Mouse (Mus musculus): ENCODE measurements around the gene Fgf2. TPM values are rescaled to one million over a fixed set of nuclear protein-coding genes. Genes with fewer than 3 reads are reported as not detected.

Fgf2 gene
- polyA plus RNA-seq, 1 experiment from 2014 or later: 4.7 TPM

GRCm38 (mm10) chr3:37365976-37366375 is 17.8 kb downstream of the Fgf2 start:
- no peaks in the 10 kb centered on the region for H3K27me3 ChIP-seq
- no peaks in the 10 kb centered on the region for H3K9me3 ChIP-seq
- no peak for ATAC-seq (ENCODE audit: low FRiP score, low read depth)
- no peaks in the 10 kb centered on the region for H3K36me3 ChIP-seq
- H3K9ac ChIP-seq: no peak overlapping the region
- WGBS: 58% methylated on average over 3 of the region's 3 CpGs
- no peak overlapping the region for H3K4me2 ChIP-seq (replicated peaks)
- no peak overlapping the region for H3K27ac ChIP-seq
- peaks cover 8% of the 10 kb centered on the region; the same call in 1 of the 2 replicates for H3K4me1 ChIP-seq
- H3K4me3 ChIP-seq: no peak overlapping the region

- Histone ChIP-seq H3K4me3 (no peak overlapping the region), H3K4me1 (peaks cover 8% of the 10 kb centered on the region; the same call in 1 of the 2 replicates), H3K27me3 (no peaks in the 10 kb centered on the region), H3K36me3 (no peaks in the 10 kb centered on the region), H3K9ac (no peak overlapping the region), H3K4me2 (replicated peaks) (no peak overlapping the region), H3K27ac (no peak overlapping the region), H3K9me3 (no peaks in the 10 kb centered on the region)
- WGBS: 59% methylated on average over 4 of the region's 4 CpGs
- ATAC-seq (ENCODE audit: low FRiP score, low read depth): no peak
These were observed 18.4 kb downstream of the Fgf2 start for GRCm38 (mm10) chr3:37366381-37367053.

DNA sequence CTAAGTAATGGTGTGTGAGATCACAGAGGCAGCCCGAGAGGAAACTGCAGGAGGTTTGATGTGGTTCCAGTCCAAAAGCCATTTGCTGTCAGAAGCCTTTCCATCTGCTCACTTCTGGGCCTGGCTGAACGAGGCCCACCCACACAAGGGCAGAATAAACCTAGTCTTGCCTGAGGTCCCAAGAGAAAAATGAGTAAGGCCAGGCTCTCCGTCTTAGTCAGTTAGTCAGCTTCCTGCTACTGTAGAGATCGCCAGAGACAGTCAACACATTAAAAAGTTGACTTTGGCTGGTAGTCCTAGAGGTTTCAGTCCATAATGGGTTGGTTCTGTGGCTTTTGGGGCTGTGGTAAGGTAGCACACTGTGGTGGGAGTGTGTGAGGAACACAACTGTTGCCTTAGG is 22.3 kb downstream of the Fgf2 start:
- 38% methylated on average over 4 of the region's 4 CpGs for WGBS
- no peaks in the 10 kb centered on the region for H3K36me3 ChIP-seq
- no peak overlapping the region for H3K4me2 ChIP-seq (replicated peaks)
- H3K4me3 ChIP-seq: no peak overlapping the region
- H3K9me3 ChIP-seq: no peaks in the 10 kb centered on the region
- H3K4me1 ChIP-seq: peaks cover 18% of the 10 kb centered on the region
- no peak overlapping the region for H3K9ac ChIP-seq
- ATAC-seq (ENCODE audit: low FRiP score, low read depth): no peak
- H3K27me3 ChIP-seq: no peaks in the 10 kb centered on the region
- H3K27ac ChIP-seq: 0 out of 2 replicates have a peak overlapping the region, but pooled peaks have one; percentile 28

DNA sequence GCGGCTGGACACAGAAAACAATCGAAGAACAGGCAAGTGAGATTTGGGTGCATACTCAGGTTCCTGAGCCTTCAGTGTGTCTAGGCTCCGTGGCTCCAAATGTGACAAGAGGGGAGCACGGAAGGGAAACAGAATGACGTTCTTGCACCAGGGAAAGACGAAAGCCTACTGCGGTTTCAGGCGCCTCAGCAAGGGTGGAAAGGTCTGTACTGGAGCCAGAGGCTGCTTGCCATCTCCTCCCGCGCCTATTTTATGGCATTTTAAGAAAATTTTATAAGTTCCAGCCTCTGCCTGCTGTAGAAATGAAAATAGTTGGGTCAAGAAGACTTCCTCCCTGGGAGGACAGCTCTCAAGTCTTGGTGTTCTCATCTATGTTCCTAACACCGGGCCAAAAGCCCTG is 25.6 kb downstream of the Fgf2 start:
- Histone ChIP-seq H3K27ac (0 out of 2 replicates have a peak overlapping the region, but pooled peaks have one; percentile 22), H3K9ac (no peak overlapping the region), H3K27me3 (no peaks in the 10 kb centered on the region), H3K4me1 (peaks cover 27% of the 10 kb centered on the region), H3K36me3 (no peaks in the 10 kb centered on the region), H3K4me2 (replicated peaks) (no peak overlapping the region), H3K4me3 (no peak overlapping the region), H3K9me3 (no peaks in the 10 kb centered on the region)
- no peak for ATAC-seq (ENCODE audit: low FRiP score, low read depth)
- 59% methylated on average over 11 of the region's 11 CpGs for WGBS

GRCm38 (mm10) chr3:37377926-37378325 is 29.8 kb downstream of the Fgf2 start:
- H3K36me3 ChIP-seq: no peaks in the 10 kb centered on the region
- H3K4me3 ChIP-seq: no peak overlapping the region
- H3K9me3 ChIP-seq: no peaks in the 10 kb centered on the region
- H3K27ac ChIP-seq: no peak overlapping the region
- H3K4me2 ChIP-seq (replicated peaks): no peak overlapping the region
- no peak overlapping the region for H3K9ac ChIP-seq
- 79% methylated on average over 6 of the region's 6 CpGs for WGBS
- no peak for ATAC-seq (ENCODE audit: low FRiP score, low read depth)
- H3K4me1 ChIP-seq: peaks cover 51% of the 10 kb centered on the region
- H3K27me3 ChIP-seq: no peaks in the 10 kb centered on the region

- Histone ChIP-seq H3K4me2 (replicated peaks) (no peak overlapping the region), H3K27ac (peak overlapping the region; percentile 4; the same call in 1 of the 2 replicates), H3K9ac (no peak overlapping the region), H3K36me3 (no peaks in the 10 kb centered on the region), H3K27me3 (no peaks in the 10 kb centered on the region), H3K4me3 (no peak overlapping the region), H3K9me3 (no peaks in the 10 kb centered on the region), H3K4me1 (peaks cover 55% of the 10 kb centered on the region)
- 59% methylated on average over 6 of the region's 6 CpGs for WGBS
- no peak for ATAC-seq (ENCODE audit: low FRiP score, low read depth)
These were observed 30.3 kb downstream of the Fgf2 start for GRCm38 (mm10) chr3:37378412-37378811.

DNA sequence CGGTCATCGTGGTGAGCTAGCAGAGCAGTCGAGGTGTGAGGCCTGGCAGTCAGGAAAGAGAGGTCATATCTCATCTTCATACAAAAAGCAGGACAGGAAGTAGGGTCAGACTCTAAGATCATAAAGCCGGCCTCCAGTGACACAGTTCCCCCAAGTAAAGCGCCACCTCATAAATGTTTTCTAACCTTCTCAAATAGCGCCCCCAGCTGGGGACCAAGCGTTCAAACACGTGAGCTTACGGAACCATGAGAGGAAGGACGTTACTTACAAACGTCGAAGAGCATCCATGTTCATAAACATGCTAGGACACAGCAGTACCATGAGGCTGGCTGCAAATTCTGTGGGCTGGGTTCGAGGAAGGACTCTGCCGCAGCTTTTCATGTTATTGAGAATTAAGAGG is 31.1 kb downstream of the Fgf2 start:
- Histone ChIP-seq H3K9ac (no peak overlapping the region), H3K27me3 (no peaks in the 10 kb centered on the region), H3K4me3 (no peak overlapping the region), H3K4me2 (replicated peaks) (no peak overlapping the region), H3K4me1 (peaks cover 55% of the 10 kb centered on the region), H3K27ac (peak overlapping the region; percentile 86), H3K9me3 (no peaks in the 10 kb centered on the region), H3K36me3 (no peaks in the 10 kb centered on the region)
- WGBS: 79% methylated on average over 14 of the region's 14 CpGs
- no peak for ATAC-seq (ENCODE audit: low FRiP score, low read depth)

- Histone ChIP-seq H3K36me3 (no peaks in the 10 kb centered on the region), H3K27ac (peak overlapping the region; percentile 86), H3K9me3 (no peaks in the 10 kb centered on the region), H3K27me3 (no peaks in the 10 kb centered on the region), H3K4me3 (no peak overlapping the region), H3K4me2 (replicated peaks) (peak overlapping the region; percentile 21), H3K9ac (no peak overlapping the region), H3K4me1 (peaks cover 63% of the 10 kb centered on the region)
- 42% methylated on average over 18 of the region's 18 CpGs for WGBS
- ATAC-seq (ENCODE audit: low FRiP score, low read depth): peak; percentile 52
These were observed 32.1 kb downstream of the Fgf2 start for GRCm38 (mm10) chr3:37379930-37380881.

DNA sequence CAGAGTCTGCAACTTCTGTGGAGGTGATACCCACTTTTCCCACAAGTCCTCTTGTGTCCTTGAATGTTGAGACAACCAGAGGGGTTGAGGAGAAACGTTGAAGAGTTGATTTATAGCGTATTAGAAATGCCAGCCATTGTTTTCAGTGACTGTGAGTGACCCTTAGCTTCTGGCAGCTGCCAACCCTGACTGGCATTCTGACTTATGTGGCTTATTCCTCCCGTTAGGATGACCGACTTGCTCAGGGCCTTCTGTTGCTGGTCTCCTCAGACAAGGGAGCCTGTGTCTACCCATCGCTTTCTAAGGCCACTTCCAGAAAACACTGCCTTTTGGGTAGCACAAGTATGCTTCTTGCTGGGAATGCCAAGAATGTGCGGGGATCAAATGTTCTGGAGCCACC is 33.3 kb downstream of the Fgf2 start:
- H3K4me3 ChIP-seq: no peak overlapping the region
- no peaks in the 10 kb centered on the region for H3K36me3 ChIP-seq
- WGBS: 56% methylated on average over 6 of the region's 6 CpGs
- H3K4me2 ChIP-seq (replicated peaks): no peak overlapping the region
- no peak for ATAC-seq (ENCODE audit: low FRiP score, low read depth)
- H3K27me3 ChIP-seq: no peaks in the 10 kb centered on the region
- peaks cover 66% of the 10 kb centered on the region for H3K4me1 ChIP-seq
- H3K9ac ChIP-seq: no peak overlapping the region
- no peaks in the 10 kb centered on the region for H3K9me3 ChIP-seq
- peak overlapping the region; percentile 44 for H3K27ac ChIP-seq

DNA sequence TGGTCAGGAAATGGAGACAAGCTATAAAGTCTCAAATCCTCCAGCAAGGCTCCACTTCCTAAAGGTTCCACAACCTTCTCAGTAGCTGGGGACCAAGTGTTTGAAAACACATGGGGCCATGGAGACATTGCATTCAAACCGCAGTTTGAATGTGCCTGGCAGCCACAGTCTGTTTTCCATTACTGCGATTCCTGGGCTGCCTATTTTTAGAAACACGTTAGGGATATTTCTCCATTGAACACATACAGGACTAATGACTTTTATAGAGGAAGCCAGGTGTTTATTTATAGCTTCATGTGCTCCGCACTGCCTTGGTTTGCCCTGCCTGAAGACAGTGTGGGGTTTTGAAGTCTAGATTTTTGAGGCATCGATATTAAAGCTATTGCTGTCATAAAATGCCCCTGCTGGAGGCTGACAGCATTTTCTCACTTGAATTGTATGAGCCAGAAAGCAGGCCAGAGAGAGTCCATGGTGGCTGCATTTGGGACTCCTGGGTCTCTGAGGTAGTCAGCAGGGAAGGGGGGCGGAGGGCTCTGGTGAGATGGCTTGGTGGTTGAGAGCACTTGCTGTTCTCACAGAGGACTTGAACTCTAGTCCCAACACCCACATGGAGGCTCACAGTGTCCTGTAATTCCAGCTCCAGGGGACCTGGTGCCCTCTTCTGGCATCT is 35.1 kb downstream of the Fgf2 start:
- peak overlapping the region; percentile 87 for H3K27ac ChIP-seq
- peaks cover 62% of the 10 kb centered on the region for H3K4me1 ChIP-seq
- no peak overlapping the region for H3K4me3 ChIP-seq
- no peaks in the 10 kb centered on the region; the same call in 1 of the 2 replicates for H3K36me3 ChIP-seq
- 24% methylated on average over 6 of the region's 6 CpGs for WGBS
- peak; percentile 78 for ATAC-seq (ENCODE audit: low FRiP score, low read depth)
- no peak overlapping the region for H3K9ac ChIP-seq
- peak overlapping the region; percentile 28 for H3K4me2 ChIP-seq (replicated peaks)
- H3K27me3 ChIP-seq: no peaks in the 10 kb centered on the region
- no peaks in the 10 kb centered on the region for H3K9me3 ChIP-seq

GRCm38 (mm10) chr3:37387310-37387709 is 39.2 kb downstream of the Fgf2 start:
- no peak for ATAC-seq (ENCODE audit: low FRiP score, low read depth)
- H3K9me3 ChIP-seq: peaks cover 8% of the 10 kb centered on the region; the same call in 1 of the 2 replicates
- 82% methylated on average over 6 of the region's 6 CpGs for WGBS
- no peak overlapping the region for H3K4me3 ChIP-seq
- H3K36me3 ChIP-seq: peaks cover 7% of the 10 kb centered on the region
- no peak overlapping the region for H3K27ac ChIP-seq
- no peak overlapping the region for H3K4me2 ChIP-seq (replicated peaks)
- no peak overlapping the region for H3K9ac ChIP-seq
- H3K4me1 ChIP-seq: peaks cover 27% of the 10 kb centered on the region
- H3K27me3 ChIP-seq: no peaks in the 10 kb centered on the region

Data from limb, embryonic 13.5 days (tissue).